Mouse (Mus musculus) heart, postnatal 4 days (tissue): ENCODE measurements around the gene Smim4. TPM values are rescaled to one million over a fixed set of nuclear protein-coding genes. Genes with fewer than 3 reads are reported as not detected.
A peak's percentile ranks its signal among the peaks of the same experiment; 100 is the strongest.

ENCODE experiments used
- DNase-seq: peaks from one replicate; pipeline ENCODE4 v3.0.0; 2021
- total RNA-seq, 2 experiments: library from RNA; stranded (reverse); gene quantifications; 2 replicates each; pipeline ENCODE4 v1.2.3; 2021

The Smim4 gene
- total RNA-seq, result 10 to 100 TPM; 80.5 to 91.4 TPM

- peak; percentile 98 for DNase-seq
Measured at GRCm38 (mm10) chr14:31128826-31129219, at the start of gene Smim4. Gene Smim4, minus strand, starts transcription at chr14:31128956.

- no peak for DNase-seq
Measured at GRCm38 (mm10) chr14:31177715-31178114, 49.0 kb upstream of the Smim4 start.

- no peak for DNase-seq
Measured at GRCm38 (mm10) chr14:31177287-31177686, 48.5 kb upstream of the Smim4 start.

GRCm38 (mm10) chr14:31173537-31173936, 44.8 kb upstream of the Smim4 start:
- DNase-seq, result no peak

- DNase-seq, result peak; percentile 41
Measured at GRCm38 (mm10) chr14:31172781-31173455, 44.2 kb upstream of the Smim4 start.

- no peak for DNase-seq
Measured at GRCm38 (mm10) chr14:31171821-31172220, 43.1 kb upstream of the Smim4 start.

- DNase-seq, result peak; percentile 42
Measured at GRCm38 (mm10) chr14:31171386-31171785, 42.6 kb upstream of the Smim4 start.

- no peak for DNase-seq
Measured at GRCm38 (mm10) chr14:31170963-31171362, 42.2 kb upstream of the Smim4 start.

- no peak for DNase-seq
Measured at GRCm38 (mm10) chr14:31169508-31169907, 40.8 kb upstream of the Smim4 start.

- peak; percentile 66 for DNase-seq
Measured at GRCm38 (mm10) chr14:31168425-31168824, 39.7 kb upstream of the Smim4 start, which contains the start of gene Stab1. Gene Stab1, minus strand, starts transcription at chr14:31168641.

- no peak for DNase-seq
Measured at GRCm38 (mm10) chr14:31166827-31167226, 38.1 kb upstream of the Smim4 start.

GRCm38 (mm10) chr14:31165991-31166630, 37.4 kb upstream of the Smim4 start:
- peak; percentile 34 for DNase-seq

- DNase-seq, result no peak
Measured at GRCm38 (mm10) chr14:31165458-31165857, 36.7 kb upstream of the Smim4 start.

GRCm38 (mm10) chr14:31165010-31165409, 36.3 kb upstream of the Smim4 start:
- DNase-seq, result peak; percentile 61

- DNase-seq, result peak; percentile 43
Measured at GRCm38 (mm10) chr14:31164067-31164466, 35.3 kb upstream of the Smim4 start.

GRCm38 (mm10) chr14:31161638-31162037, 32.9 kb upstream of the Smim4 start:
- DNase-seq, result no peak

GRCm38 (mm10) chr14:31161191-31161590, 32.4 kb upstream of the Smim4 start:
- DNase-seq, result no peak

GRCm38 (mm10) chr14:31160196-31161150, 31.7 kb upstream of the Smim4 start:
- no peak for DNase-seq

- no peak for DNase-seq
Measured at GRCm38 (mm10) chr14:31145694-31146093, 16.9 kb upstream of the Smim4 start.

GRCm38 (mm10) chr14:31141011-31141410, 12.3 kb upstream of the Smim4 start:
- DNase-seq, result no peak

- no peak for DNase-seq
Measured at GRCm38 (mm10) chr14:31140141-31140540, 11.4 kb upstream of the Smim4 start.

GRCm38 (mm10) chr14:31139666-31140065, 10.9 kb upstream of the Smim4 start:
- DNase-seq, result no peak

GRCm38 (mm10) chr14:31138897-31139429, 10.2 kb upstream of the Smim4 start:
- no peak for DNase-seq
